Mouse (Mus musculus): ENCODE data around the gene Dlgap4. TPM values are rescaled to one million over a fixed set of nuclear protein-coding genes. Genes with fewer than 3 reads are reported as not detected.

Dlgap4 gene
- polyA plus RNA-seq, 1 experiment from 2014 or later = 137 TPM

Other genes starting within 250 kb of the Dlgap4 start
- 3.6 TPM in 2 replicates for gene Epb41l1, start 192.8 kb upstream of the Dlgap4 start, polyA plus RNA-seq (2016; fragmentation: Nextera tagmentation; extraction: Ambion mirVana)
- 41.7 and 42.8 TPM in 2 replicates for gene Aar2, start 66.1 kb upstream of the Dlgap4 start, polyA plus RNA-seq (2016; fragmentation: Nextera tagmentation; extraction: Ambion mirVana)
- 182 and 184 TPM in 2 replicates for gene Myl9, start 161.7 kb downstream of the Dlgap4 start, polyA plus RNA-seq (2016; fragmentation: Nextera tagmentation; extraction: Ambion mirVana)
- 89.5 and 95.1 TPM in 2 replicates for gene Tgif2, start 226.3 kb downstream of the Dlgap4 start, polyA plus RNA-seq (2016; fragmentation: Nextera tagmentation; extraction: Ambion mirVana)
- gene 4930518I15Rik, start 244.2 kb downstream of the Dlgap4 start, polyA plus RNA-seq (2016; fragmentation: Nextera tagmentation; extraction: Ambion mirVana) = 9.6 and 9.8 TPM in 2 replicates
- 188 and 190 TPM in 2 replicates for gene Rab5if, start 249.4 kb downstream of the Dlgap4 start, polyA plus RNA-seq (2016; fragmentation: Nextera tagmentation; extraction: Ambion mirVana)